Mouse (Mus musculus) liver, postnatal 0 days (tissue): Measurements from ENCODE around the gene Banf2. TPM values are rescaled to one million over a fixed set of nuclear protein-coding genes. Genes with fewer than 3 reads are reported as not detected.

Experiments used
- ATAC-seq: fragments of 200-750 bp; cut with Nextera tagmentation; 2 replicates; pipeline ENCODE4 v1.8.0; 2017; ENCODE audit warnings: mild to moderate bottlenecking, moderate library complexity
- DNase-seq: peaks from one replicate; pipeline ENCODE4 v3.0.0-alpha.2; 2016
- H3K27ac ChIP-seq: fragments of 300-500 bp; sonication (generic); 2 replicates; pipeline ENCODE4 v1.5.1; 2014; ENCODE audit warnings: antibody characterized with exemption, moderate library complexity, mild to moderate bottlenecking, low read depth
- H3K27me3 ChIP-seq: fragments of 300-500 bp; sonication (generic); 2 replicates; pipeline ENCODE4 v1.6.1; 2014; ENCODE audit warnings: low read length, control low read depth, mixed read lengths; ENCODE audit not compliant: insufficient read depth
- H3K36me3 ChIP-seq: fragments of 300-500 bp; sonication (generic); replicated peaks from 2 replicates; pipeline ENCODE4 v1.6.1; 2014; ENCODE audit warnings: mild to moderate bottlenecking, control low read depth, low read length, moderate library complexity, mixed read lengths; ENCODE audit not compliant: insufficient read depth
- H3K4me1 ChIP-seq: fragments of 300-500 bp; sonication (generic); 2 replicates; pipeline ENCODE4 v1.6.1; 2014; ENCODE audit warnings: antibody characterized with exemption, mild to moderate bottlenecking, control low read depth; ENCODE audit not compliant: insufficient read depth
- H3K4me2 ChIP-seq: fragments of 300-500 bp; sonication (generic); 2 replicates; pipeline ENCODE4 v1.6.1; 2014; ENCODE audit warnings: low read depth, mild to moderate bottlenecking, low read length, moderate library complexity, mixed read lengths
- H3K4me3 ChIP-seq: fragments of 300-500 bp; sonication (generic); 2 replicates; pipeline ENCODE4 v1.5.1; 2014; ENCODE audit warnings: low read depth, low read length
- H3K9ac ChIP-seq: fragments of 300-500 bp; sonication (generic); replicated peaks from 2 replicates; pipeline ENCODE4 v1.6.1; 2014; ENCODE audit warnings: mild to moderate bottlenecking, moderate library complexity
- H3K9me3 ChIP-seq: fragments of 300-500 bp; sonication (generic); 2 replicates; pipeline ENCODE4 v1.6.1; 2016; ENCODE audit warnings: mild to moderate bottlenecking, control low read depth, low read length, mixed read lengths
- CTCF ChIP-seq: sonication (generic); IDR thresholded peaks from 2 replicates; pipeline ENCODE4 v1.5.1; 2016; ENCODE audit warnings: antibody characterized with exemption, low read depth
- EP300 ChIP-seq: IDR thresholded peaks from 2 replicates; pipeline ENCODE4 v1.6.1; 2016; ENCODE audit warnings: antibody characterized with exemption, low read depth, mild to moderate bottlenecking
- WGBS: fragments of 180-500 bp; shearing (Covaris S2); extraction: QIAGEN DNeasy Blood & Tissue Kit; methylation state at CpG from one replicate; pipeline ENCODE4 v1.1.7; 2014; ENCODE audit not compliant: insufficient replicate concordance; 5-methylcytosine and 5-hydroxymethylcytosine counted together
- polyA plus RNA-seq: library from polyadenylated mRNA; unstranded; fragments of >200 nt; fragmentation: Nextera tagmentation; extraction: Ambion mirVana; gene quantifications from 2 replicates; pipeline ENCODE4 v1.2.1, GENCODE M21; 2015

Gene Banf2
- polyA plus RNA-seq: not detected in 2 replicates

DNA sequence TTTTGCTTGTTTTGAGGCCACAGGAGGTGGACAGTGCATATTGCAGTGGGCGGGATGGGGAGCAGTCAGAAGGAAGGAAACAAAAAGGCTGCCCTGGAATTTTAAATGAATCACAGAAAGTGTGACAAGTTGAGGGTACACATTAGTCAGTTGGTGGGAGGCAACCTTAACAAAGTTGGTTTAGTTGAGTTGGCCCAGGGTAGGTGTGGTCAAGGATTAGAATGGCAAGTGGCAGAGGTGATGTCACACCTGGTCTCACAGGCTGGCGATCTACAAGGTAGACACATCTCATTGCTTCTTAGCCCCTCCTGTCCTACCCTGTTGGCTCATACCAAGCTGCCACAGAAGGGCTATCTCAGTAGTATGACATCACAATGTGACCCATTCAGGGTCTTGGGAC is at the start of gene Banf2:
Gene Banf2 (plus strand): TSS at position 396 of the 400 bp plus-strand sequence.
- TF ChIP-seq CTCF: no peak
- TF ChIP-seq EP300: no peak
- H3K4me3 ChIP-seq: no peak within 1 kb of the TSS
- no peak for ATAC-seq

DNA sequence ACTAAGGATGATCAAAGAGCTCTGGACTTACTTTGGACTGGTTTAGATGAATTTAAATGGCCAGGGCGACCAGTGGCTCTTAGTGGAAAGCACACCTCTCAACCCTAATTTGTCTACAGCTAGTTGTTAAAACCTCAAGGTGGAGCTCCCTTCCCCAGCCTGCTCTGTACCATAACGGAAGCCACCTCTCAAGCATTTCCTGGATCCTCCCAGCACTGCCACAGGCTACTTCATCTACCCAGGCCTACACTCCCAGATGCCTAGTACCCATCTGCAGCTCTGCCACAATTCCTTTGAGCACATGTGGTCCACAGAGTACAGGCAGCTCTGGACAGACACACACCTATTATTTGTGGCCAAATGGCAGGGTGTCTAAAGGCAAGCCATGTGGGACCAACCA is 49.4 kb upstream of the Banf2 start:
- DNase-seq: no peak
- no peak overlapping the region for H3K9ac ChIP-seq
- H3K4me2 ChIP-seq: no peak overlapping the region
- H3K4me3 ChIP-seq: no peak overlapping the region
- no peak overlapping the region for H3K27ac ChIP-seq
- ATAC-seq: no peak
- TF ChIP-seq EP300 (no peak), CTCF (no peak)
- no peaks in the 10 kb centered on the region for H3K27me3 ChIP-seq
- WGBS: 49% methylated on average over 2 of the region's 2 CpGs
- no peaks in the 10 kb centered on the region for H3K9me3 ChIP-seq
- H3K36me3 ChIP-seq: peaks cover 36% of the 10 kb centered on the region
- H3K4me1 ChIP-seq: peaks cover 8% of the 10 kb centered on the region

More for the DNA sequence above, at the start of gene Banf2:
- Histone ChIP-seq H3K4me2 (no peak within 1 kb of the TSS), H3K9me3 (no peaks in the 10 kb centered on the region), H3K36me3 (no peaks in the 10 kb centered on the region), H3K27ac (no peak within 1 kb of the TSS), H3K9ac (no peak within 1 kb of the TSS), H3K27me3 (no peaks in the 10 kb centered on the region), H3K4me1 (no peaks in the 10 kb centered on the region)
- no peak for DNase-seq
- 87% methylated on average over 2 of the region's 2 CpGs for WGBS

- H3K9ac ChIP-seq: no peak overlapping the region
- DNase-seq (no peak), ATAC-seq (no peak)
- no peak overlapping the region for H3K27ac ChIP-seq
- H3K4me3 ChIP-seq: no peak overlapping the region
- peaks cover 23% of the 10 kb centered on the region for H3K4me1 ChIP-seq
- TF ChIP-seq EP300 (no peak), CTCF (no peak)
- H3K4me2 ChIP-seq: no peak overlapping the region
- H3K9me3 ChIP-seq: no peaks in the 10 kb centered on the region
- no peaks in the 10 kb centered on the region for H3K27me3 ChIP-seq
- H3K36me3 ChIP-seq: peaks cover 27% of the 10 kb centered on the region
- WGBS: 49% methylated on average over 2 of the region's 2 CpGs
Measured at GRCm38 (mm10) chr2:143987485-143987884, 45.4 kb upstream of the Banf2 start.

- no peak overlapping the region for H3K4me2 ChIP-seq
- no peak for DNase-seq
- H3K36me3 ChIP-seq: peaks cover 26% of the 10 kb centered on the region
Measured at GRCm38 (mm10) chr2:143988016-143988415, 44.8 kb upstream of the Banf2 start.

GRCm38 (mm10) chr2:143990997-143991396 is 41.9 kb upstream of the Banf2 start:
- 30% methylated on average over 1 of the region's 1 CpGs for WGBS
- Histone ChIP-seq H3K9ac (no peak overlapping the region), H3K9me3 (no peaks in the 10 kb centered on the region), H3K4me3 (no peak overlapping the region), H3K4me1 (peaks cover 40% of the 10 kb centered on the region), H3K27me3 (no peaks in the 10 kb centered on the region), H3K4me2 (no peak overlapping the region; the same call in 1 of the 2 replicates), H3K36me3 (peaks cover 6% of the 10 kb centered on the region), H3K27ac (no peak overlapping the region)
- TF ChIP-seq CTCF (no peak), EP300 (no peak)
- ATAC-seq (no peak), DNase-seq (no peak)

More at GRCm38 (mm10) chr2:143988016-143988415, 44.8 kb upstream of the Banf2 start:
- TF ChIP-seq CTCF (no peak), EP300 (no peak)
- H3K4me1 ChIP-seq: peaks cover 28% of the 10 kb centered on the region
- H3K9ac ChIP-seq: no peak overlapping the region
- no peaks in the 10 kb centered on the region for H3K9me3 ChIP-seq
- ATAC-seq: no peak
- no peak overlapping the region for H3K27ac ChIP-seq
- no peak overlapping the region for H3K4me3 ChIP-seq
- H3K27me3 ChIP-seq: no peaks in the 10 kb centered on the region
- WGBS: 78% methylated on average over 3 of the region's 3 CpGs

GRCm38 (mm10) chr2:143991964-143992672 is 40.7 kb upstream of the Banf2 start:
- ATAC-seq (no peak), DNase-seq (no peak)
- H3K9me3 ChIP-seq: no peaks in the 10 kb centered on the region
- no peak overlapping the region for H3K9ac ChIP-seq
- no peaks in the 10 kb centered on the region for H3K27me3 ChIP-seq
- peak overlapping the region; percentile 20; the same call in 1 of the 2 replicates for H3K4me2 ChIP-seq
- H3K4me3 ChIP-seq: no peak overlapping the region
- peaks cover 6% of the 10 kb centered on the region; the same call in 1 of the 2 replicates for H3K36me3 ChIP-seq
- WGBS: 68% methylated on average over 7 of the region's 7 CpGs
- H3K4me1 ChIP-seq: peaks cover 42% of the 10 kb centered on the region
- TF ChIP-seq EP300 (no peak), CTCF (no peak)
- 0 out of 2 replicates have a peak overlapping the region, but pooled peaks have one; percentile 13 for H3K27ac ChIP-seq
